Mouse (Mus musculus) ES-Bruce4 (cell line): ENCODE measurements at regions not wholly inside any gene's neighbourhood (a gene's known extent, or its start where the extent isn't known, plus 50 kb on each side); places are given as distances from the start of the nearest gene placed in this dataset.

Experiments
- CTCF ChIP-seq: IDR thresholded peaks from one replicate; pipeline ENCODE4 v1.8.1; 2011; ENCODE audit warnings: low read depth, low read length
- POLR2A ChIP-seq: IDR thresholded peaks from one replicate; pipeline ENCODE4 v1.8.1; 2011; ENCODE audit warnings: low read length; ENCODE audit not compliant: insufficient read depth

DNA sequence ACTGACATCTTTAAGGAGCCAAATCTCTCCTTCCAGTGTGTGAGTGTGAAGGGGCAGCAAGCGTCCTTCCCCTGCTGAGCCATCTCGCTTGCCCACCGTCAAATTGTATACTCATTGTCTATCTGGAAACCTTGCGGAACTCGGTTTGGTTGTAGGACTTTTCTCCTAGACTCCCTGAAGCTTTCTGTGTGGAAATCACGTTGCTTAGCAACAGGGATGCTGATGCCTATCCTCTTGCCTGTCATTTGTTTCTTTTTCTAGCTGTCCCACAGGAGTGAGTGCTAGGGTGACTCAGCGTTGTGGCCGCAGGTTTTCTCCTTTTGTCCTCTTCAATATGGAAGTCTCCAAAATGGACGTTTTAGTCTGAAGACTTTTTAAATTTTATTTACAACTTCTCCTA lies 131.5 kb upstream of the Nr5a2 start:
- no peak for TF ChIP-seq CTCF
- TF ChIP-seq POLR2A: no peak
